Mouse (Mus musculus): ENCODE results near the gene Slc22a18. TPM values are rescaled to one million over a fixed set of nuclear protein-coding genes. Genes with fewer than 3 reads are reported as not detected.
A peak's percentile ranks its signal among the peaks of the same experiment; 100 is the strongest.

Slc22a18 gene
- polyA plus RNA-seq, 1 experiment from 2014 or later = 0.61 TPM

- Histone ChIP-seq H3K4me2 (no peak overlapping the region), H3K27me3 (replicated peaks) (no peaks in the 10 kb centered on the region; the same call in 1 of the 2 replicates), H3K27ac (replicated peaks) (no peak overlapping the region), H3K4me3 (replicated peaks) (no peak overlapping the region), H3K9ac (replicated peaks) (no peak overlapping the region), H3K9me3 (replicated peaks) (no peaks in the 10 kb centered on the region), H3K36me3 (no peaks in the 10 kb centered on the region), H3K4me1 (no peaks in the 10 kb centered on the region)
- ATAC-seq (ENCODE audit: low FRiP score) = no peak
- 92% methylated on average over 6 of the region's 6 CpGs for whole genome bisulfite sequencing
These were observed 20.1 kb downstream of the Slc22a18 start for GRCm38 (mm10) chr7:143493616-143494126.

GRCm38 (mm10) chr7:143495104-143495961 lies 21.8 kb downstream of the Slc22a18 start:
- no peaks in the 10 kb centered on the region for H3K36me3 ChIP-seq
- H3K27ac ChIP-seq (replicated peaks) = no peak overlapping the region
- ATAC-seq (ENCODE audit: low FRiP score) = no peak
- H3K9me3 ChIP-seq (replicated peaks) = no peaks in the 10 kb centered on the region
- H3K4me3 ChIP-seq (replicated peaks) = no peak overlapping the region
- WGBS = 83% methylated on average over 8 of the region's 8 CpGs
- no peak overlapping the region for H3K9ac ChIP-seq (replicated peaks)
- no peak overlapping the region for H3K4me2 ChIP-seq
- H3K4me1 ChIP-seq = no peaks in the 10 kb centered on the region
- H3K27me3 ChIP-seq (replicated peaks) = peaks cover 12% of the 10 kb centered on the region

DNA sequence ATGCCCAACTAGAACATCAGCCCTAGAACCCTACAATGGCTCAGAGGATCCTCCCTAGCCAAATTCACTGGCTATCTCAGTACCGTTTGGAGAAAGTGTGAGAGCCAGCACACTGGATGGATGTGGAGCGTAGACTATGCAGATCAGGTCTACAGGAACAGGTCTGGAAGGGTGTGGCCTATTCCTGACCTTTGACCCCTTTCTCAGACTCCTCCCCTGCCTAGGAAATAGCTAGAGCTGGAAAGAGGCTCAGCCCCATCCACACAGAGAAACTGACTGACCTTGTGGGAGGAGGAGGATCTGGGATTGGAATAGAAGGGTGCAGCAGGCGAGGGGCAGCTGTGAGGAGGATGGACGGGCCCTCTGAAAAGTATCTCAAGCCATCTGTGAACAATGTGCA lies 25.0 kb downstream of the Slc22a18 start:
- no peaks in the 10 kb centered on the region for H3K36me3 ChIP-seq
- H3K4me1 ChIP-seq = peaks cover 20% of the 10 kb centered on the region
- H3K27me3 ChIP-seq (replicated peaks) = peaks cover 43% of the 10 kb centered on the region
- no peak for ATAC-seq (ENCODE audit: low FRiP score)
- H3K27ac ChIP-seq (replicated peaks) = no peak overlapping the region
- H3K9me3 ChIP-seq (replicated peaks) = no peaks in the 10 kb centered on the region
- 91% methylated on average over 4 of the region's 4 CpGs for WGBS
- no peak overlapping the region for H3K4me2 ChIP-seq
- H3K9ac ChIP-seq (replicated peaks) = no peak overlapping the region
- no peak overlapping the region for H3K4me3 ChIP-seq (replicated peaks)

GRCm38 (mm10) chr7:143500912-143501311 lies 27.4 kb downstream of the Slc22a18 start:
- H3K4me3 ChIP-seq (replicated peaks) = no peak overlapping the region
- no peak overlapping the region for H3K27ac ChIP-seq (replicated peaks)
- no peak overlapping the region for H3K4me2 ChIP-seq
- H3K27me3 ChIP-seq (replicated peaks) = peaks cover 58% of the 10 kb centered on the region
- H3K4me1 ChIP-seq = peaks cover 20% of the 10 kb centered on the region
- no peaks in the 10 kb centered on the region for H3K36me3 ChIP-seq
- no peak overlapping the region for H3K9ac ChIP-seq (replicated peaks)
- no peaks in the 10 kb centered on the region for H3K9me3 ChIP-seq (replicated peaks)
- 31% methylated on average over 2 of the region's 2 CpGs for WGBS
- no peak for ATAC-seq (ENCODE audit: low FRiP score)

- H3K4me3 ChIP-seq (replicated peaks) = peak overlapping the region; percentile 42
- no peak overlapping the region for H3K27ac ChIP-seq (replicated peaks)
- 2% methylated on average over 55 of the region's 55 CpGs for WGBS
- peaks cover 20% of the 10 kb centered on the region for H3K4me1 ChIP-seq
- ATAC-seq (ENCODE audit: low FRiP score) = peak; percentile 46; the same call in 1 of the 2 replicates
- peak overlapping the region; percentile 74 for H3K4me2 ChIP-seq
- peaks cover 58% of the 10 kb centered on the region for H3K27me3 ChIP-seq (replicated peaks)
- H3K9me3 ChIP-seq (replicated peaks) = no peaks in the 10 kb centered on the region
- peak overlapping the region; percentile 1; the same call in 1 of the 2 replicates for H3K9ac ChIP-seq (replicated peaks)
- H3K36me3 ChIP-seq = no peaks in the 10 kb centered on the region
These were observed 28.3 kb downstream of the Slc22a18 start for GRCm38 (mm10) chr7:143501643-143502417.

DNA sequence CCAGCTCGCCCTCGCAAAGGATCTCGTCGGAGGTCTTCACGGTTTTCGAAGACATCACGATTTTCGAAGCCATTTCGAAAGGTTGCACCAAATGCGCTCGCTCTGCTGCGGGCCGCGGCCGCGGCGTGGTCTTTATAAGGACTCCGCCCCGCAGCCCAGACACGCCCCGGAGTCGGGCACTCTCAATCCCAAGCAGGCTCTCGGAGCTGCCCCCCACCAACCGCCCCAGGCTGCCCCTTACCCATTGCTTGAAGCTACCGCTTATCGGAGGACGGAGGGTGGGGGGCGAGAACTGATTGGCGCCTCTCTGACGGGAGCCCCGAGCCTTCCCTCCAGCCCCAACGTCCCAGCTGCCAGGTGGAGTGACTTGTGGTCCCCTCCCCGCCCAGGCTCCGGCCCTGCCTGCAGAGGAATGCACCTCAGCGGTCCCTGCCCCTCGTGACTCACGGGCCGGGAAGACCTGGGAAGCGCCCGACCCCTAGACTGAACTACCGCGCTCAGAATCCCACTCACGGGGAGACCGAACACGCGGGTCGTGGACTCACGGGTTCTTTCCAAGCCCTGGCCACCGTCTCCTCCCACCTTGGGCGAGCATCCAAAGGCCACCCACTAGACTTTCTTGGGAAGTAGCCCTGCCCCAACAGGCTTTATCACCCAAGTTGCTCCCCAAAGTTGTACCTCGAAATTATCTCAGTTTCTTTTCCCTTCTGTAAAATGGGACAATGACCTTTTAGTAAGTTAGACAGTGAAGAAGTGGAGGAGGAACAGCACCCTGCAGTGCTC lies 29.1 kb downstream of the Slc22a18 start, which contains the start of gene Phlda2:
TSS of gene Phlda2 (minus strand) at position 733 of the 783 bp plus-strand sequence.
- H3K9me3 ChIP-seq (replicated peaks) = no peaks in the 10 kb centered on the region
- no peaks in the 10 kb centered on the region for H3K36me3 ChIP-seq
- ATAC-seq (ENCODE audit: low FRiP score) = no peak
- peaks cover 58% of the 10 kb centered on the region for H3K27me3 ChIP-seq (replicated peaks)
- H3K9ac ChIP-seq (replicated peaks) = peak within 1 kb of the TSS; percentile 1; the same call in 1 of the 2 replicates
- peak within 1 kb of the TSS; percentile 42 for H3K4me3 ChIP-seq (replicated peaks)
- H3K27ac ChIP-seq (replicated peaks) = no peak within 1 kb of the TSS
- peaks cover 20% of the 10 kb centered on the region for H3K4me1 ChIP-seq
- WGBS = 7% methylated on average over 51 of the region's 51 CpGs
- H3K4me2 ChIP-seq = peak within 1 kb of the TSS; percentile 74

DNA sequence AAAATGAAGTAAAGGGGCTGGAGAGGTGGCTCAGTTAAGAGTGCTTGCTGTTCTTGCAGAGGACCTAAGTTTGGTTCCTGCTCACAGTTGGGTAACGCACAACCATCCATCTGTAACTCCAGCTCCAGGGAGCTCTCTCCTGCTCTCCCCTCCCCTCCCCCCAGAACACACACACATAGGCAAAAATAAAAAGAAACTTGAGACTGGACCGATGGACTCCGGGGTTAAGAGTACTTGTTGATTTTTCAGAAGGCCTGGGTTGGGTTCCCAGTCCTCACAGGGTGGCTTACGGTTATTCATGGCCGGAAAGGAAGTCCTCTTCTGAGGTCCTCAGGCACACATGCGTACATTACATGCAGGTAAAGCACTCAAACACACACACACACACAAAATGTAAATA lies 30.4 kb downstream of the Slc22a18 start:
- WGBS = 84% methylated on average over 6 of the region's 6 CpGs
- Histone ChIP-seq H3K36me3 (no peaks in the 10 kb centered on the region), H3K4me2 (no peak overlapping the region), H3K9ac (replicated peaks) (no peak overlapping the region), H3K27me3 (replicated peaks) (peaks cover 60% of the 10 kb centered on the region), H3K27ac (replicated peaks) (no peak overlapping the region), H3K4me1 (peaks cover 20% of the 10 kb centered on the region), H3K4me3 (replicated peaks) (no peak overlapping the region), H3K9me3 (replicated peaks) (no peaks in the 10 kb centered on the region)
- no peak for ATAC-seq (ENCODE audit: low FRiP score)

GRCm38 (mm10) chr7:143505411-143505810 lies 31.9 kb downstream of the Slc22a18 start:
- Histone ChIP-seq H3K27ac (replicated peaks) (no peak overlapping the region), H3K4me3 (replicated peaks) (no peak overlapping the region), H3K27me3 (replicated peaks) (peaks cover 48% of the 10 kb centered on the region), H3K4me2 (no peak overlapping the region), H3K9me3 (replicated peaks) (no peaks in the 10 kb centered on the region), H3K36me3 (0 out of 2 replicates have a peak, but pooled peaks cover 2% of the 10 kb centered on the region), H3K4me1 (peaks cover 20% of the 10 kb centered on the region), H3K9ac (replicated peaks) (no peak overlapping the region)
- no peak for ATAC-seq (ENCODE audit: low FRiP score)
- 88% methylated on average over 2 of the region's 2 CpGs for WGBS

DNA sequence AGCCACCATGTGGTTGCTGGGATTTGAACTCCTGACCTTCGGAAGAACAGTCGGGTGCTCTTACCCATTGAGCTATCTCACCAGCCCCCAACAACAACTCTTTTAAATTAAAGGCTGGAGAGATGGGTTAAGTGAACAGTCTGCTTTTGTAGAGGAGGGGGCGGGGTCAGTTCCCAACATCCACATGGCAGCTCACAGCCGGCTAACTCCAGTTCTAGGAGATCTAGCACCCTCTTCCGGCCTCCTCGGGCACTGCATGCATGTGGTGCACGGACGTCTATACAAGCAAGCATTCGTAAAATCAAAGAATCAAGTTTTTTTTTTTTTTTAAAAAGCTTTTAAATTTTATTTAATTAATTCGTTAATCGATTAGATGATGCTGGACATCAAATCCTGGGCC lies 32.3 kb downstream of the Slc22a18 start:
- Histone ChIP-seq H3K4me1 (peaks cover 20% of the 10 kb centered on the region), H3K27me3 (replicated peaks) (peaks cover 44% of the 10 kb centered on the region), H3K4me2 (no peak overlapping the region), H3K9ac (replicated peaks) (no peak overlapping the region), H3K4me3 (replicated peaks) (no peak overlapping the region), H3K27ac (replicated peaks) (no peak overlapping the region), H3K9me3 (replicated peaks) (no peaks in the 10 kb centered on the region), H3K36me3 (0 out of 2 replicates have a peak, but pooled peaks cover 3% of the 10 kb centered on the region)
- 35% methylated on average over 11 of the region's 11 CpGs for WGBS
- no peak for ATAC-seq (ENCODE audit: low FRiP score)

DNA sequence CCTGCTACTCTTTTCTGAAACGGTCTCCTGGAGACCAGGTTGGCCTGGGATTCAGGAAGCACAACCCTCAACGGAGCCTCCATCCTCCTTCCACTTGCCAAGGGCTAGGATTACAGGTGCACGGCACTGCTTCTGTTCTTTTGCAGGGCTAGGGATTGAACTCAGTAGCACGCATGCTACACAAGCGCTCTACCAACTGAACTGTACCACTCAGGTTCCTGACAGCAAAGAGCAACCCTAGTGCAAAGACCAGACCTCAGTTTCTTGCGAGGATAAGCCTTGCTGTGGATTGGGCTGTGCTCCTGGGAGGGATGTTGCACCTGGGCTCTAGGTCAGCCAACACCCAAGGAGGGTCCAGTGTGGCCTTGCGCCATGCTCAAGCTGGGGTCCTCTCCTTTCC lies 32.7 kb downstream of the Slc22a18 start:
- Histone ChIP-seq H3K27ac (replicated peaks) (no peak overlapping the region), H3K9me3 (replicated peaks) (no peaks in the 10 kb centered on the region), H3K9ac (replicated peaks) (no peak overlapping the region), H3K27me3 (replicated peaks) (peaks cover 39% of the 10 kb centered on the region), H3K4me2 (no peak overlapping the region), H3K4me1 (peaks cover 16% of the 10 kb centered on the region), H3K36me3 (0 out of 2 replicates have a peak, but pooled peaks cover 3% of the 10 kb centered on the region), H3K4me3 (replicated peaks) (no peak overlapping the region)
- WGBS = 74% methylated on average over 7 of the region's 7 CpGs
- no peak for ATAC-seq (ENCODE audit: low FRiP score)

DNA sequence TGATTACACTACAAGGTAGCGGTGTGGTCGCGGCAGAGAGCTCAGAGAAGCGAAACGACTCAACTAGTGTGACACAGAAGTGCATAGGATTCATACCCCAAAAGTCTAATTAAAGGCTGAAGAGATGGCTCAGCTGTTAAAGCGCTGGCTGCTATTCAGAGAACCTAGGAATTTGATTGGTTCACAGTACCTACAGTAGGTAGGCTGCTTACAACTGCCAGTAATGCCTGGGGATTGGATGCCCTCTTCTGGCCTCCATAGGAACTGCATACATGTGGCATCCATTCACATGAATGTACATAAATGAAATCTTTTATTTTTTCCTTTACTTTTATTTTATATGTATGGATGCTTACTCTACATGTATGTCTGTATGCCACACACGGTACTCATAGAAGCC lies 33.1 kb downstream of the Slc22a18 start:
- WGBS = 26% methylated on average over 7 of the region's 7 CpGs
- H3K36me3 ChIP-seq = 0 out of 2 replicates have a peak, but pooled peaks cover 3% of the 10 kb centered on the region
- no peak overlapping the region for H3K27ac ChIP-seq (replicated peaks)
- H3K4me2 ChIP-seq = no peak overlapping the region
- H3K9me3 ChIP-seq (replicated peaks) = no peaks in the 10 kb centered on the region
- no peak overlapping the region for H3K4me3 ChIP-seq (replicated peaks)
- peaks cover 35% of the 10 kb centered on the region for H3K27me3 ChIP-seq (replicated peaks)
- no peak overlapping the region for H3K9ac ChIP-seq (replicated peaks)
- peaks cover 12% of the 10 kb centered on the region for H3K4me1 ChIP-seq
- no peak for ATAC-seq (ENCODE audit: low FRiP score)
